Mouse (Mus musculus): ENCODE measurements around the gene Hinfp.

GRCm38 (mm10) chr9:44352337-44352736 lies 46.9 kb upstream of the Hinfp start:
- TF ChIP-seq CTCF (IDR thresholded peaks at IDR 0.05; ENCODE audit: extremely low read depth, insufficient read depth, low read length) (no peak), POLR2A (IDR thresholded peaks at IDR 0.05; ENCODE audit: extremely low read depth, insufficient read depth, low read length) (no peak)

Measured in cortical plate, adult 2 months (tissue).